In the genomic region with DNA sequence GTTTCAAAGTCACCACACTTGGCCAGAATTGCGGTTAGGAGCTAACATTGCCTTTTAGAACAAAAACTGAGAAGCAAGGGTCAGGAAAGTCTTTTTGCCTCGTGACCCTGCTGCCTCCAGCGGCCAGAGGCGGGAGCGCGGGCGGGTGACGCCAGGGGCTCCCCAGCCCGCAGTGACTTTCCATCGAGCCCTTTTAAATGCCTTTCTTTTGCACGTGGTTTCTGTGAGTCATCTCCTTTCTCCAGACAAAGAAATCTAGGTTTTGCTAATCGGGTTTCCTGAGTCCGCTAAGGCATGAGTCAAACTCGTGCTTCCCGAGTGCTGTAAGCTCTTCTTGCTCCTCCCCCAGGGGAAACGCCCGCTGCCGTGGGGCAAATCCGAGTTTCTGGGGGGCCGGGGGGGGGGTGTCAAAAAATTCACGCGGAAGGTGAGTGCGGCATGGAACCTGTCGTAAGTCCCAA, we compare ENCODE assay signal across 8 mouse cellular contexts. TPM values are rescaled to one million over a fixed set of nuclear protein-coding genes. Genes with fewer than 3 reads are reported as not detected.
DNase-seq lines count a peak whose midpoint lies in the region; ATAC-seq lines count a peak whose summit lies in the region.

No protein-coding gene starts in this region.

- peak overlapping the region; percentile 96 for H3K4me2 ChIP-seq in hindbrain, embryonic 16.5 days (ENCODE audit: low read length)

- DNase-seq in T-cell, adult 2 months (ENCODE audit: low spot score): peak; percentile 73
- DNase-seq in cerebellum, postnatal 36 days: peak; percentile 65 to 69
- peak; percentile 76 for DNase-seq in gastrocnemius, adult 18-20 months (ENCODE audit: low spot score)
- DNase-seq in left cerebral cortex, postnatal 14 days (ENCODE audit: low spot score in 2 of 2): peak; percentile 58 to 74
- DNase-seq in right cerebral cortex, postnatal 14 days: peak; percentile 66
- DNase-seq in urinary bladder, postnatal 25 days (ENCODE audit: low spot score): peak; percentile 85

- H3K36me3 ChIP-seq in hindbrain, embryonic 16.5 days (ENCODE audit: control insufficient read depth, insufficient read depth, low read length): no peaks in the 10 kb centered on the region

- under 1% methylated on average over 24 of the region's 24 CpGs for WGBS in hindbrain, embryonic 16.5 days

- H3K4me1 ChIP-seq in hindbrain, embryonic 16.5 days (ENCODE audit: control insufficient read depth, insufficient read depth, low read depth, low read length): peaks cover 4% of the 10 kb centered on the region

- peak overlapping the region; percentile 53 for H3K4me3 ChIP-seq in hindbrain, embryonic 16.5 days (ENCODE audit: low read length)

- H3K27me3 ChIP-seq in hindbrain, embryonic 16.5 days (replicated peaks; ENCODE audit: control insufficient read depth, insufficient read depth, low read length): no peaks in the 10 kb centered on the region

- ATAC-seq in hindbrain, embryonic 16.5 days: peak; percentile 75
- peak; percentile 90 for ATAC-seq in megakaryocyte-erythroid progenitor cell, adult 5-6 weeks (replicated peaks; ENCODE audit: low FRiP score, low TSS enrichment, poor library complexity, severe bottlenecking)

- H3K9me3 ChIP-seq in hindbrain, embryonic 16.5 days (ENCODE audit: control insufficient read depth, low read length): no peaks in the 10 kb centered on the region

- peak overlapping the region; percentile 88 for H3K27ac ChIP-seq in hindbrain, embryonic 16.5 days (ENCODE audit: low read depth, low read length)

- H3K9ac ChIP-seq in hindbrain, embryonic 16.5 days (ENCODE audit: low read depth, low read length): peak overlapping the region; percentile 70

- intact Hi-C loops in left cerebral cortex, postnatal 14 days (cut with DNase I): loop anchor here (5.0 kb wide), 1 partner anchor 45 kb away; no protein-coding TSS in a partner anchor

RNA-seq across cellular contexts. Expression of a gene that starts 38.4 kb away (rescaled TPM):
- total RNA-seq in gastrocnemius, adult 18-20 months (2021): 100 to 1,000 TPM; 424 to 467 TPM
- 2,954 and 2,983 TPM in 2 replicates for polyA plus RNA-seq in hindbrain, embryonic 16.5 days (2015; fragmentation: Nextera tagmentation; extraction: Ambion mirVana)
- 1,000 to 10,000 TPM; 2,769 to 2,846 TPM for total RNA-seq in left cerebral cortex, postnatal 14 days (2021)
- total RNA-seq in megakaryocyte-erythroid progenitor cell, adult 5-6 weeks (2014; fragmentation: Nextera tagmentation): 11,779 and 12,959 TPM in 2 replicates
- 14,853 and 18,691 TPM in 2 replicates for total RNA-seq in megakaryocyte-erythroid progenitor cell, adult 5-6 weeks (2017)

Comparison
In these comparisons a context has a peak if more than half of its experiments do, and no peak if none do; other contexts are left out.
1. Peak in every context shown above with its lines: DNase-seq, ATAC-seq, H3K4me3 ChIP-seq and H3K27ac ChIP-seq.
2. RNA of a gene that starts 38.4 kb away (total RNA-seq): 11,779 to 18,691 TPM in megakaryocyte-erythroid progenitor cell, adult 5-6 weeks and 2,769 to 2,846 TPM in left cerebral cortex, postnatal 14 days; 424 to 467 TPM in gastrocnemius, adult 18-20 months; every median in the first group is over 4 times any median in the second.